Mouse (Mus musculus): ENCODE measurements around the gene Shisa9.

Shisa9 gene

DNA sequence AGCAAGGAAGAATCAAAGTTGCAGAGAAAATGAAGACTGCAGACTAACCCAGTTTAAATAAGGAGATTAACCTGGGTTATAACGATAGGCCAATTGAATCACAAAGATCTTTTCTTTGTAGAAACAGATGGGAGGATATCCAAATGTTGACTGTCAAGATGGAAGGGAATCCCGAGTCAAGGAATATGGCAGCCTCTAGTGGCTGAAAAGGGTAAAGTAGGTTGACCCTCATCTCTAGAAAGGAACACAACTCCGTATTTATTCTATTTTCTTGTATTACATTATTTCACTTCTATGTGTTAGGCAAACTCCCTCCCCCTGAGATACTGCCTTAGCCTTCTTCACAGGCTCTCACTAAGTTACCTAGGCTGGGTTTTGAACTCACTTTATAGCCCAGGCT, 217.3 kb downstream of the Shisa9 start:
- DNase-seq (ENCODE audit: low read depth, low spot score), result peak; percentile 28

DNA sequence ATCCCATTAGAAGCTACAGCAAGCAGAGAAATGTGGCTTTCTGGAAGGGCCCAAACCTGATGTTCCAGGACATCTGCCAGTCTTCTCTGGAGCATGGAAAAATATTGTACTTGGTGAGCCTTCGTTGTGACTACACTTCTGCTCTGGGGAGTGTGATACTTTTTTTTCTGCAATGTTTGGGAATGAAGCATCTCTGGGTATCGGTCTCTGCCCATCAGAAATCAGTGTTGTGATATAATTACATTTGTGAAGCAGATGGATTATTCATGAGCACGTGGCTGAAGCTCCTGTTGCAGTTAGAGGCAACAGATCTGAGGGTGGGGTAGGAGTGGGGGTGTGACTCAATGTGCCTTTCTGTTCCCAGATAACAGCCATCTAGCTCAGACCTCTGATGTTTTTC, 218.2 kb downstream of the Shisa9 start:
- no peak for DNase-seq (ENCODE audit: low read depth, low spot score)

DNA sequence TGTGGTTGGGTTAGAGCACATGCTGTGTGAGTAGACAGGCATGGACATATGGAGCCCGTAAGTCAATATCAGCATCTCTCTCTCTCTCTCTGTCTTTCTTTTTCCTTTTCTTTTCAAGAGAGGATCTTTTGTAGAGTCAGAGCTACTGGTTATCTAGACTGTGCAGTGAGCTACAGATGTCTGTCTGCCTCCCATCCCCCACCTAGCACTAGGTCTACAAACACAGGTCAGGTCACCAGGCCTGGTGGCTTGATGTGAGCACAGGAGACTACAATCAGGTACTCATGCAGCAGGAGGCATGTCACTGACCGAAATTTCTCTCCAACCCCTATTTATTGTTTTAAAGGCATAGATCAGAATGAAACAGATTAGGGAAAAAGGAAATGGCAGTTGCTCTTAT, 219.1 kb downstream of the Shisa9 start:
- DNase-seq (ENCODE audit: low read depth, low spot score), result no peak

DNA sequence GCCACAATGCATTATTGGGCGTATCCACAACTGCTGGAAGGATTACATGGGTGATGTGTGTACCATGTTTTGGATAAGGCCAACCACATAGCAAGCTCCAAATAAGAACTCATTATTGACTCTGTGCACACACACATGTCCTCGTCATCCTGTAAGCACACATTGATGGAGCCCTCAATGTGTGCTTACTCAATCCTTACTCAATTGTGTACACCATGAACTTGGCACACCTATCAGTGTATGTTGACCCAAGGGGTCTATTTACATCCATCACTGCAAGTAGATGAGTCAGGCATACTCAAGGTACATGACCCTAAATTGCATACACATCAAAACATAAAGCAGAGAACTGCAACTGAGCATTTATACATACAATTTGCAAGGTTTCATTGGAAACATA, 220.5 kb downstream of the Shisa9 start:
- no peak for DNase-seq (ENCODE audit: low read depth, low spot score)

DNA sequence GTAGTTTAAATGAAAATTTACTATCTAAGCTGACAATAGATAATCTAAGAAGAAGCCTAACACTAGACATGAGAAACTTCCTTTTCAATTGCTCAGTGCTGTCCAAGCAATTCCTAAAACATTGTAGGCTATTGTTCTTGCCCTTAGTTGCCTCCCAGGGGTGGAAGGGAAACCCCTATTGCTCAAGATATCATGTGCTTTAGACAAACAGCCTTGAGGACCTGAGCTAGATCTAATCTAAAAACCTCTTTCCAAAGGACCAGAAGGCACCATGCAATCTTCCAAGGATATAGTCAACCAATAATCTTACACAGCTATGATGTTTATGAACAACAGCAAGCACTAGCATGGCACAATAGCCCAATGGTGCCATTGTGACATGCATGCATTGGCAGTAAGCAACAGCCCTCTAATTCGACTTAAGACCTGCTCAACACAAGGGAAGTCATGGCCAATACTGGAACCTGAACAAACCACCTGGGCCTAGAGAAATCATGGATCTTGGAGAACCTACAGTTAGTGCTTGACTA, 222.6 kb downstream of the Shisa9 start:
- DNase-seq (ENCODE audit: low read depth, low spot score), result no peak

DNA sequence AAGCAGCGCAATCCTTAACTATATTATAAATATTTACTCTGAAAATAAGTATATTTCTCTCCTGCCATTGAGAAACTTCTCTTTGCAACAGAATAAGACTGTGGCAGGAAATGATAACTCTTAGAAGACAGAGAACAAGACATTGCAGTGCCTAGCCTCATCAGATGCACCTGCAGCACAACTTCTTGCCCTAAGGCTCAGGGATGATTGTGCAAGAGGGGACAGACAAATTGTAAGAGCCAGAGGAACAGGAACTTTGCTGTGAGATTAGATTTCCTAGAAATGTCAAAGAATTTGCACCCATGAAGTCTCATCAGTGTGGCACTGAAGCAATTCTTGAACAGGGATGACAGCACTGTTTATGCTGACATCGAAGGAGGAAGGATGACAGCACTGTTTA, 223.0 kb downstream of the Shisa9 start:
- DNase-seq (ENCODE audit: low read depth, low spot score), result no peak

DNA sequence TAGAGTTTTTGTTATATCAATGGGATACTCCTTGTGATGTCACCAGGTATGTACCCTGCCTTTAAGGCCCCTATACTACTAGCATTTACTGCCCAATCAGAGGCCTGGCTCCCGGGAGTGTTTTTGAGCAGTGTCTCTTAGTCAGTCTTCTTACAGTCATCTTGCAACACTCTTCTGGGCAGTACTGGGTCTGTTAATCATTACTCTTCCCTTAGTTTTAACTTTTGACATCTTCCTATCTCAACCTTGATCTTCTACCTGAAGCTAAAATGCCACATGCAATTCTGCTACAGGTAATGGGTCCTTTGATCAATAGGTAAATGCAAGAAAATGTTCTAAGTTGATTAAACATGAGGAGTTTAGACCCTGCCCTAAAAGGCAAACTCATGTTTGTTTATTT, 225.4 kb downstream of the Shisa9 start:
- DNase-seq (ENCODE audit: low read depth, low spot score), result no peak

DNA sequence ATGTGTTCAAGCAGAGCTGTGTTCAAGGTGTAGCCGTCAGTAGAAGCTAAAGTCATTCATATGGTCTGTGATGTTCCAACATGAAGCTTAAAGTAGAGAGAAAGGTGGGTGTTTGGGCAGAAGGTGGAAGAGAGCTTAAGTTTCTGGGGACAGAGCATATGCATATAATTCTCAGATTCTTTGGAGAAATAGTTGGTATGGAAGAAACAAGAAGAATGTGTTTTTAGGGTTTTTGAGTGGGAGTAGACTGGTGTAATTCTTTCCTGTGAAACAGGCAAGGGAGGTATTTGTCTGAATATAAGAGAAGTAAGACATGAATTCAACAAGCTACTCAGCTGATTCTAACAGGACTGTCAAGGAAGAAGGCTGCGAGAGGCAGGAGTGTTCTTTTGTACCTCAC, 225.9 kb downstream of the Shisa9 start:
- DNase-seq (ENCODE audit: low read depth, low spot score), result no peak

DNA sequence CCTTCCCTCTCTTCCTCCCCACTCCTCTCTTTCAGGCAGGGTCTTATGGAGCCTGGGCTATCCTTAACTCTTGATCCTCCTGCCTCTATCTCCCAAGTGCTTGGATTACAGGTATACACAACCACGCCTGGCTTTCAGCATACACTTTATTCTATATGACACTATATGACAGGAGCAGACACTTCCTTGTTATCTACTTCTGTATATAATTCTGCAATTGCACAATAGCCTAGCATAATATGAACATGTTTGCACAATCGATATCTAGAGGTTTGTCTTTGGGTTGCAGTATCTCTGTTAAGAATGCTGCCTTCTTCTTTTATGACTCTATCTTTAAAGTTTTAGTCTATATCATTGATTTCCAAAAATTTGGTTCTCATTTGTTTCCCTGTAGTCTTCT, 230.1 kb downstream of the Shisa9 start:
- no peak for DNase-seq (ENCODE audit: low read depth, low spot score)

DNA sequence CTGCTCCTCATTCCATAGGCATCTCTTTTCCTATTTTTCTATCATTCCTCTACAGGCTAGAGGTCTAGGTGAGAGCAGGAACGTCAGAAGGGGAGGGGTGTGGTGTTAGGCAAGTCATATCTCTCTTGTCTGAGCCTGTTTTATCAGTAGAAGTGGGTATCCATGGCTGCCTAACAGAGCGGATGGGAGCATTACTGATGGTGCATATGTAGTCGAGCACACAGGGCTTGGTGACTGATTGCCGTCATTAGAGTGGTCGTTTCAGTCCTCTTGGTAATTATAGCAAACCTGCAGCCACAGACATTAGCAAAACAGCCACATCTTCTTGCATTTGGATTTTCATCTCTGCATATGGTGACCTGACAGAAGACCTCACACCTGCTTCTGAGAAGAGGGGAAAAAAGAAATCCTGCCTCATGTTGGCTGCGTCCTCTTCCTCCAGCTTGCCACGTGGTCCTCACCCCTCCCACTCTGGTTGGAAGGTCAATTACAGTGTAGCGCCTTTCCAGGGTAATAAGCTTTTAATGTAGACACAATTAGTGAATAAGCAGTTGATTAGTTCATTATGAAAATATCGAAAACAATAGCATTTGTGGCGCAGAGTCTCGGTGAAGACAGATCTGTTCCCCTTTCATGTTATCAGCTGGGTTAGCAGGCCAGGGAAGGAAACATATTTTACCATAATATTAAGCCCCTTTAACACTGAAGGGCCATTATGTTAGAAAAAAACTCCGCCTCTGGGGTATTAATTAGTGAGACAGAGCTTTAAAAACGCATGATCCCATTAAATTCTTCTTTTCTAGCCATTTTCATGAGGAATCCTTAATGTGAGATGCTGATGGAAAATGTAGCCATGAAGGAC, 233.6 kb downstream of the Shisa9 start:
- no peak for DNase-seq (ENCODE audit: low read depth, low spot score)

DNA sequence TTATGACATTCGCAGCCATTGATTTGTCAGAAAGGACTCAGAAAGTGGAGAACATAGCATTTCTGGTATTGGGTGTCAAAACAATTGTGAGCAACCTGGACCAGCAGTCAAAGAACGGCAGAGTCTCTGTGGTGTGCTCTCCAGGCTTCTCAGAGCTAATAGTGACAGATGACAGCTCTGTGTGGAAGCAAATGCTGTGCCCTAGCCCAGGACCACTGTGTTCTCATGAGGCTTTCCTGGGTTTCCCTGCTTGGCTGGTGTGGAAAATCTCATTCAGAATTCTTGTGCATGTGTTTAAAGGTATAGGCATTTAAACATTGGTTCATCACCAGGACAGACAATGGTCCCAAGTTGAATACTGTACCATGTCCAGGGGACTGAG, 234.2 kb downstream of the Shisa9 start:
- no peak for DNase-seq (ENCODE audit: low read depth, low spot score)

DNA sequence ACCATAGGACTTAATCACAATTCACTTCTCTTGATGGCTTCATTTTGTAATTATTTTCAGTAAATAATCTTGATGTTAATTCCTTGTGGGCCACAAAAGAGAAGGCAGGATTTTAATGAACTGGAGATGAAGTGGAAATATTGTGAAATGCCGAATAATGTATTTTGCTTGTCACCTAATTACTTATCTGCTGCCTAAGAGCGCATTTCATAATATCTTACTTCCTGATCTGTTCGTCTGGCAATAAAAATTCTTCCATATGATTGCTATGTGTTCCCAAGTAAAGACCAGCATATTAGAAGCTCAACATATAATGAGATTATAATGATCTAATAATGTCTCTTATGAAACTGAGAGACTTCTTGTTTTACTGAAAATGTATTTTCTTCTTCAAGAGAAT, 235.9 kb downstream of the Shisa9 start:
- DNase-seq (ENCODE audit: low read depth, low spot score), result no peak

DNA sequence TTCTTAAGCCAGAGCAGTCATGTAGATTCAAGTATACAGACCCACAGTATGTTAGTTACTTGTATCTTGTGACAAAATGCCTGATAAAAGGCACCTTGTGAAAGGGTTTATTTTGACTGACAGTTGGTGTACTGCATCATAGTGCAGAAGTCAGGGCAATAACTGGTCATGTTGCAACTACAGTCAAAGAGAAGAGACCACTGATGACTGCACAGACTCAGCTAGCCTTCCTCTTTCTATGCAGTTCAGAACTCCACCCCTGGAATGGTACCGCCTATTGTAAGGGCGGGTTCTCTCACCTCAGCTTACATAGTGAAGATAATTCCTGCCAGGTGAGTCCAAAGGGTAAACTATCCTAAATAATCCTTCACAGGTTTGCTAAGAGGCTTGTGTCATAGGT, 239.6 kb downstream of the Shisa9 start:
- no peak for DNase-seq (ENCODE audit: low read depth, low spot score)

DNA sequence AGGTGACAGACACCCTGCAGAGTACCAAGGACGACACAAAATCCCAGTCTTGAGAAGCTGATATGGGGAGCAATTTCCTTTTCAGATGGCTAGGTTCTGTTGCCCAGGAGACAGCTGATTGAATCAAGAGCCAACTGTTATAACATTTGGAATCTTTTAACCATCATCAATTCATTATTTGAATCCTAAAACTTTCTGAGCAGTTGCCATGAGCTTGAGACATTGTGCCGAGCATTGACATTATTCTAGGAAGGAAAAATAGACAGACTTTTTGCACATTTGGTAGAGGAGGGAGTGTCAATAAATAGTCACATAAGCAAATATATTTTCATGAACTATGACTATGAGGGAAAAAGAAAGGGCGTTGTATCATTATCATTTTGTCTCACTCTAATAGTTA, 243.0 kb downstream of the Shisa9 start:
- no peak for DNase-seq (ENCODE audit: low read depth, low spot score)

DNA sequence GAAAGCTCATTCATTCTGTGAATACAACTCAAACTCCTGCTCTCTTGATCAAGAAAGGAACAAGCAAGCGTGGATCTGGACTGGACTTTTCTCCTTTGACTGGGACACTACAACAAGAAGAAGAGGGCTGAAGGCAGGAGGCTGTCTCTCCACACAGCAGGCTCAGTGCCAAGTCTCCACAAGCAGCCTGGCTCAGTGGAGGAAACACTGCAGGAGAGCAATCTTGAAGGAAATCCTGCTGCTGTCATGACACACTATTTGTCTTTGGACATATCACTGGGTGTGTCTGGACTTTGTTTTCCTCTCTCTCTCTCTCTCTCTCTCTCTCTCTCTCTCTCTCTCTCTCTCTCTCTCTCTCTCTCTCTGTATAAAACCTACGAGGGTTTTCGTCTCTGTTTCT, 249.4 kb downstream of the Shisa9 start:
- no peak for DNase-seq (ENCODE audit: low read depth, low spot score)

DNA sequence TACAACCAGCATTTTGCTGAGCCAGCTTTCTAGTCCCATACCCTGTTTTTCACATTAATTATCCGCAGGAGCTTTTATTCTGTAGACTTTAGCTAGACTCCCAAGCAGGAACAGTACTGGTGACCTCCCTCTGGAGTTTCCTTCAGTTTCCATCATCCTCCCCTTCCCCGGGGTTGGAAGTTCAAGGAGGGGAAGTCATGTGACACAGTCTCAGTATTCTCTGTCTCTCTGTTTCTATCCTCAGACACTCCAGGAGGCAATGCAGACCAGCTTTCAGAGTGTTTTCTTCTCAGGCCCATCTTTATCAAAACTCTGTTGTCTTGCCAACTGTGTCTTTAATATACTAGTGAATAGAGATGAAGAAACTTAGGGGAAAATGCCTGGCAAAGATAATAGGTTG, 250.4 kb downstream of the Shisa9 start:
- no peak for DNase-seq (ENCODE audit: low read depth, low spot score)

DNA sequence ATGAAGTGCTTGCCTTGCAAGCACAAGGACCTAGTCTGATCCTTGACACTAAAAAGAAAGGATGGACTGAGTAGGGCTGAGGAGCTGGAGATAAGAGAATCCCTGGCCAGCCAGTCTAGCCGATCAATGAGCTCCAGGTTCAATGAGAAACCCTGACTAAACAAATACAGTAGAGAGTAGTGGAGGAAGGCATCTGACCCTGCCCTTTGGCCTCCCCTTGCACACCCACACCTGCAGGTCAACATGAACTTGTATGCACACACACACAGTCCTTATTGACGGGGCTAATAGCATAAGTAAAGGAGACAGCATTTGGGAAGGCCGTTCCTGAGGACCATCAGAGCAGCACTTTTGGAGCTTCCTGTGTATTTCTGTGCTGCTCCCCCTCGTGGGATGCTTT, 254.7 kb downstream of the Shisa9 start:
- no peak for DNase-seq (ENCODE audit: low read depth, low spot score)

DNA sequence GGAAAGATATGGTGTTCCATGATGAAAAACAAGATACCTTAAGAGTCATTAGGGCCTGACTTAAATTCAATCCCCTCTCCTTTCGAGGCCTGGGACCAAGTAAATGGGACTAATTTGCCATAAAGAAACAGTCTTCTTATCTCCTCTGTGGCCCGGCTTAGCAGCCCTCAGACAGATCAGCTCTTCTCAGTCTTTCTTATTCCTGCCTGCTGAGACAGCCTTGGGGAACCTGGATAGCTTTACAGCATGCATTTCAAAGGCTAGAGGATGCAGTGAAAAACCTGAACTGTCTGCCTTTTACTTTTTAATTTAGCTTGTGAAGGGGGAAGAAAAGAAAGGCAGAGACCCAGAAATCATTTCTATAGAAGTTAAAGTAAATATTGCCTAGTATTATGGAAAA, 275.4 kb downstream of the Shisa9 start:
- peak; percentile 49 for DNase-seq (ENCODE audit: low read depth, low spot score)

DNA sequence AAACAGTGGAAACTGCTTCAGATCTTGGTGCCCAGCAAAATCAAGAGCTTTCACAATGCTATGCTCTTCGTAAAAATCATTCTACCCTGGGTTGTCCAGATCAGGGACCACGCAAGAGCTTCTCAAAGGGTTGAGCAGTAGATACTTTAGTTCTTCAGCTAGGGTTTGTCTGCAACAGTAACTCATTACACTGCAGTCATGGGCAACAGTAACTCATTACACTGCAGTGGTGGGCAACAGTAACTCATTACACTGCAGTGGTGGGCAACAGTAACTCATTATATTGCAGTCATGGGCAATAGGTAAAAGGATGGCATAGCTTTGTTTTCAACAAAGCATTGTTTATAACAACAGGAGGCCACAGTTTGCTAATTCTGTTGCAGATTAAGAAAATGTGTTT, 281.9 kb downstream of the Shisa9 start:
- DNase-seq (ENCODE audit: low read depth, low spot score), result no peak

DNA sequence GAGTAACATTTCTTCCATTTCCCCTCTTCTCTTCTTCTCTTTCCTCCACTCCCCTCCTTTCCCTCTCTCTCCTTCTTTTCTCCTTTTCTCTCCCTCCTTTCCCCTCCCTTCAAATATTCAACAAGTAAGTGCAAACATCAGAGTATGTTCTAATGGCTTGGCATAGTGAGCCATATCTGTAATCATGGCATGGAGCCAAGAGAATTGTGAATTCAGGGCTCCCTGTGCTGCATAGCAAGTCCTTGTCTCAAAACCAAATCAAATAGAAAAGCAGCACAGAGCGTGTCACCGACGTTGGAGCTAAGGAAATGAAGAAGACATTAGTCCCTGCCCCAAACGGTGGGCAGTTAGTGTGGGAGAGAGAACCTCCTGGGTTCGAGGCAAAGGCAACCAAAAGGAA, 316.6 kb downstream of the Shisa9 start:
- no peak for DNase-seq (ENCODE audit: low read depth, low spot score)

DNA sequence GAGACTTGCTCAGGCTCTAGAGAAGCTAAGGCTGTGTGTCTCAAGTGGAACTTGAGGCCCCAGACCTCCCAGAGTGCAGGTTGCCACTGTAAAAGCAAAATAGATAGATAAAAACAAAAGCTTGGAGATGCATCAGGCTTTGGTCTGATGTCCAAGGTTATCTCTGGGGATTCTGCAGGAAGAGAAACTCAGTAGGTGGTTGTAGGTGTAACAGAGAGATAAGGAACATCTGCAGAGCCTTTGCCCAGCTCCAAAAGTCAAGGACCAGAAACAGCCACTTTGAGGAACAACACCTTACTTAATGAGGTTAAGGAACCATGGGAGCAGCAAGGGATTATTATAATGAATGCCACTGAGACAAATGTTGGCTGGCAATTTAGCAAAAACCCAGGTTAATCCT, 319.5 kb downstream of the Shisa9 start:
- DNase-seq (ENCODE audit: low read depth, low spot score), result no peak

DNA sequence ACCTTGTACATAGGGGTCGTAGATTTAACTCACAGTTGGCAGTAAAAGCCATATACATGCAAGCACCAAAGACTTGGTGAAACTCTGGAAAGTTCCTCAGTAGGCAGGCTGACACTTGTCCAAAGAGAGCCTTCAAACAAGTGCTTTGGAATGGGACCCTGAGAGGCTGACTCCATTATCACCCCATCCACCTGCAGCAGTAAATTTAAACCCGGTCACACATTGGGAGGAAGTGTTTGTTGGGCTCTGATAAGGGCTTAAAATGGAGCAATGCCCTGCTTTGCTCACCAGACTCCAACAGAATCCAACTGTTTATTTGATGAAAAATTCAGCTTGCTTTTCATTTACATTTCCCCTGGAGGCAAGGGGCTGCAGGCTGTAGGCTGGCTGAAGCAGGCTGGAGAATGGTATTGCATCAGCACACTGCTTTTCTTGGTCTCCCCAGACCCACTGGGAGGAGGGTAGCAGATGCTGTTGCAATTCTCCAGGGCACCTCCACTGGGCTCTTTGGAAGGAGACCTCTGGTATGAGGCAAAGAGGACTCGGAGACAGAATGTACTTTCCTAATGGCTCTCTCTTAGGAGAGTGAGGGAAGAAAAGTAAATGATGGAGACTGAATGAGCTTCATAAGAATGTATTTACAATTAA, 323.5 kb downstream of the Shisa9 start:
- no peak for DNase-seq (ENCODE audit: low read depth, low spot score)

DNA sequence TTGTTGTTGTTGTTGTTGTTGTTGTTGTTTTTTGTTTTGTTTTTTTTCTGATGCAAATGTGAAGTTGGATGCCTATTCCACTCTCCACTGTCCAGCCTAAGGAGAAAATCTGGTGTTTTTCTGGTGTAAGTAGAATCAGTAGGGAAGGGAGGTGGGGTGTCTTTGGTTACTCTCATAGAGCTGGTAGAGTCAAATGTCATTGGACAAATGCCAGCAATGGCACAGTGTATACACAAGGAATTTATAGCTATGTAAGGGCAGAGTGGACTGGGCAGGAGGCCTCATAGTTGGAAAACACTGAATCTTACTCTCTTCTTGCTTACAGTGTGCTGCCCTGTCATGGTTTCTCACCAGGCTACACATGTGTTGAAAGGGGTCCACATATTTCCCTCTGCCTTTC, 325.9 kb downstream of the Shisa9 start:
- DNase-seq (ENCODE audit: low read depth, low spot score), result no peak
